Mouse (Mus musculus) cerebellum, adult (tissue): ENCODE measurements around the gene Nras.

ENCODE experiments used
- ATAC-seq: cut with Nextera tagmentation; 2 replicates; pipeline ENCODE4 v1.9.2; 2017; ENCODE audit warnings: mild to moderate bottlenecking, moderate library complexity, mixed read lengths; ENCODE audit not compliant: insufficient number of reproducible peaks, low FRiP score, low TSS enrichment

The Nras gene

DNA sequence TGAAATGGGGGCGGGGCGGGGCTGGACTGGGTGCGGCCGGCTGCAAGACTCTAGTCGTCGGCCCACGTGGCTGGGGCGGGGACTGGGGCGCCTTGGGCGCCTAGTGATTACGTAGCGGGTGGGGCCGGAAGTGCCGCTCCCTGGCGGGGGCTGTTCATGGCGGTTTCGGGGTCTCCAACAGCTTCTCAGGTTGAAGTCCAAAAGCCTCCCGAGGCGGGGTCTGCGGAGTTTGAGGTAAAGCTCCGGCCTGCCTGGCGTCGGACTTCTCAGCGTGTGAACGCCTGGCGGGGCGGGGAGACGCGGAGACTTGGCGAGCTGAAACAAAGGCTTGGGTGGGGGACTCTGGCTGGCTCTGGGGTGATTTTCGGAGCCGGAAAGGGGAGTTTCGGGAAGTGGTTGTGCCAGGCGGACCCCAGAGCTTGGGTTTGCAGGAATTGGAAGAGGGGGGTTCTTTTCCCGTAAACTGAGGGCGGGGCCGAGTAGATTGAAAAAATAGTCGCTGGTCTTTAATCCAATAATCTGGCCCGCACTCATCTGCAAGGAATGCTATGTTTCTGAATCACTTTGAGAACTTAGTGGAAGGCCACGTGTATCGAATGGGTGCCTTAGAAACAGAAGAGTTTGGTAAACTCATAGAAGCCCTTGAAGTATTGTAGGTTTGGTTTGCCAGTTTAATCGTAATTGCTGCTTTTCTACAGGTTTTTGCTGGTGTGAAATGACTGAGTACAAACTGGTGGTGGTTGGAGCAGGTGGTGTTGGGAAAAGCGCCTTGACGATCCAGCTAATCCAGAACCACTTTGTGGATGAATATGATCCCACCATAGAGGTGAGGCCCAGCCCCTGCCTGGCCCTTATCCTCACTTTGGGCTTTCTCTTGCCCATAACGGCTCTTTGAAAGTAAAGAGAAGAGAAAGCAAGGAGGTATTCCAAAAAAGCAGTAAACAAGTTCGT, at the start of gene Nras:
Gene Nras, plus strand, starts transcription at position 79 of the 951 bp plus-strand sequence.
- ATAC-seq = peak; percentile 76

DNA sequence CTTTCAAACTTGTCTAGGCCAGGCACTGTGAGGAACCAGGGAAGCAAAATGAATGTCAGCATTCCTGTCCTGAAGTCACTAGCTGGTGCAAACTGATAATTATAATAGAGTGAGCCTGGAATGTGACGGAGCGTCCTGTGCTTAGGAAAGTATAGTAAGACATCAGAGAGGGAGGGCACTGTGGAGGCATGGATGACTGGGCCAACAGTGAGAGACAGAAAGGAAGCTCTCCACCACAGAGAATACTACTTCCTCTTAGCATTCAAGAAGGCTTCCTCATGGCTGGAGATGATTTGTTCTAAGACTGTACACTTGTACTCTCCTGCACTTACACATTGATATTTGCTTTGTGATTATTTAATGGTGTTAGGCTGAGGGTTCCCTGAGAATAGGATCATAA, 40.7 kb upstream of the Nras start:
- ATAC-seq = no peak

GRCm38 (mm10) chr3:103019462-103019861, 38.6 kb upstream of the Nras start:
- ATAC-seq = no peak

DNA sequence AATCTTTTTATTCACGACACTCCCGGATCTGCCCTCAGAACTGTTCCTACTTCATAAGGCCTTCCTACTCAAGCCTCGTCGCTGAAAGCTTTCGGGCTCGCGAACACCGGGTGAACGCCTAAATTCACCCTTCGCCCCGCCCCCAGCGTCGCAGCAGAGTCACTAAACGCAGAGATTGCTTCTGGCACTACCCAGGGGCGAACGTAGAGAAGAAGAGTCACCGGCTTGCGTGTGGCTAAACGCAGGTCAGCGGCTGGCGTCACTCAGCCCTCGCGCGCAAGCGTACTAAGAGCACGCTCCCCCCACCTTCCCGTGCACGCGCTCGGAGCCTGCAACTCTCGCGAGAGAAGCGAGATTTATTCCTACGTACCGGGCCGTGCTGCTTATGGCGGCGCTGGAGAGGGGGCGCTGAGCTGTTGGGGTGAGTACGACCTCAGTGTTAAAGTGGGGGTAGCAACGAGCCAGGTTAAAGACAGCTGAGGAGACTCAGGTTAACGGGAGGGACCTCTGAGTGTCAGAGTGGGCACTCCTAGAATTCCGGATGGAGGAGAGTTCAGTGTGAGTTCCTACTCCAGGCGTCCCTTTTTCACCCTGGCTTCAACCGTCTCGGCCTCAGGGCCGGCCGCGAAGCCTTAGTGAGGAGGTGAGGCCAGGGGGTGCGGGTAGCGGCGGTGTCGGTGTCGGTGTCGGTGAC, 37.7 kb upstream of the Nras start, which contains the start of gene Csde1:
Gene Csde1, plus strand, starts transcription at position 178 of the 694 bp plus-strand sequence.
- ATAC-seq = peak; percentile 96

GRCm38 (mm10) chr3:103020943-103021638, 37.0 kb upstream of the Nras start:
- peak; percentile 84 for ATAC-seq

DNA sequence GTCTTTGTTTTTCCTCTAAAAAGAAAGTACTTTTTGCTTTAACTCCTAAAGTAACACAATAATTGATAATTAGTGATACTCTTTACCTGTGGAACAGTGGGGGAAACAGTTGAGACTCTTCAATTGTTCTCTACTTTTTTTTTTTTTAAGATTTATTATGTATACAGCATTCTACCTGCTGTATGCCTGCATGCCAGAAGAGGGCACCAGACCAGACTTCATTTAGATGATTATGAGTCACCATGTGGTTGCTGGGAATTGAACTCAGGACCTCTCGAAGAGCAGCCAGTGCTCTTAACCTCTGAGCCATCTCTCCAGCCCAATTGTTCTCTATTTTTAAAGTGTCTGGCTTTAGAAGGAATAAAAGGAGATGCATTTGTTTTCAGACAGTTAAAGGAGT, 31.9 kb upstream of the Nras start:
- ATAC-seq = no peak

DNA sequence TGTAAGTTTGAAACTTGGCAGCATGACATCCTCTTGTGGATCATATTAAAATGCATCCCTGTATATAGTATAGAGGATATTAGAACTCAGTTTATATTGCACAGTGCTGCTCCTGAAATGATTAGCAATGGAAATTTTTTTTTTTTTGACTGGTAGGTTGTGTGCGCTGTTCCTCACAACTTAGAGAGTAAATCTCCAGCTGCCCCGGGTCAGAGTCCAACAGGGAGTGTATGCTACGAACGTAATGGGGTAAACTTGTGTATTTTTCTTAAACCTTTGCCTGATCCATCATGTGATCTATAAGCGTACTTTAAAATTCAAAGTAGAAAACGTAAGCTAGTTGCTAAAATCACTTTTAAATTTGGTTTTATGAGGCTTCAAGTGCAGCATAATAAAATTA, 17.8 kb upstream of the Nras start:
- ATAC-seq = no peak

GRCm38 (mm10) chr3:103040861-103041379, 17.2 kb upstream of the Nras start:
- ATAC-seq = no peak

DNA sequence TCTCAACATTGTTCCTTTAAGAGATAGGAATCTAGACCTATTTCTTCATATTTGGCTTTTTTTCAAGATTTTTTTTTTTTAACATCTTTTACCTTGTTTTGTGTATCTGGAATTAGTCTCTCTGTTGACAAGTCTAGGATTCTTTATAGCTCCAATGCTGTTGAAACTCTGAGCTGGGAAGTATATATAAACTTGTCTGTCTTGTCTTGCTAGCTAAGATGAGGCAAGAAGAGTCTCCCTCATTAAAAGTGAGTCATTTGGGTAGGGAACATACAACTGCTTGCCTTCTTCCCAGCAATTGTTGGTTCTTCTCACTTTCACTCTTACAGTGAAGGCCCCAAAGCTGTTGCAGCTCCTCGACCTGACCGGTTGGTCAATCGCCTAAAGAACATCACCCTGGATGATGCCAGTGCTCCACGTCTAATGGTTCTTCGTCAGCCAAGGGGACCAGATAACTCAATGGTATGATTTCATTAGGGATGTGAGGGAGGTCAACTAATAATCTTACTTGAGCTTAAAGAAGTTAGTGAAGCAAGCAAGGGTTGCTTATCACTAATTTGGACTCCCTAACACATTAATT, 2.0 kb upstream of the Nras start:
- no peak for ATAC-seq

GRCm38 (mm10) chr3:103057752-103058151, 333 bp upstream of the Nras start:
- peak; percentile 15; the same call in 1 of the 2 replicates for ATAC-seq

- no peak for ATAC-seq
Measured at GRCm38 (mm10) chr3:103066927-103067326, 8.8 kb downstream of the Nras start.

- ATAC-seq = no peak
Measured at GRCm38 (mm10) chr3:103068971-103069370, 10.9 kb downstream of the Nras start.

DNA sequence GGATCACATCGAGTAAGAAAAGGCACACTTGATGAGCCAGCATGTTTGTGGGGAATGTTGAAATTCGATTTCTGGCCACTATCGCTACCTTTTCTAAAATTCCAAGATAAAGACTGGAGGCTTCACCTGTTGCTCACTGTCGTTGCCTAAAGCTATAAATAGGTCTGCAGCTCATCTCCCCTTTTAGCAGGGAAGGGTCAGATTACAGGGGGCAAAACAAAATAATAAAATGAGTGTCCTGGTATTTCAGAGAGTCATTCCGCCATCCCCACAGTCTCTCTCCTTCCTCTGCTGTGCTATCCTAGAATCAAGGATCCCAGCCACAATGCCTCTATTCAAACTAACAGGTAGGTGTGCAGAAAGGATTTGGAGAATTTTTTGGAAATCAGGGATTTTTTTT, 15.7 kb downstream of the Nras start, which contains the start of gene Ampd1:
Gene Ampd1, plus strand, starts transcription at position 244 of the 400 bp plus-strand sequence.
- ATAC-seq = no peak

DNA sequence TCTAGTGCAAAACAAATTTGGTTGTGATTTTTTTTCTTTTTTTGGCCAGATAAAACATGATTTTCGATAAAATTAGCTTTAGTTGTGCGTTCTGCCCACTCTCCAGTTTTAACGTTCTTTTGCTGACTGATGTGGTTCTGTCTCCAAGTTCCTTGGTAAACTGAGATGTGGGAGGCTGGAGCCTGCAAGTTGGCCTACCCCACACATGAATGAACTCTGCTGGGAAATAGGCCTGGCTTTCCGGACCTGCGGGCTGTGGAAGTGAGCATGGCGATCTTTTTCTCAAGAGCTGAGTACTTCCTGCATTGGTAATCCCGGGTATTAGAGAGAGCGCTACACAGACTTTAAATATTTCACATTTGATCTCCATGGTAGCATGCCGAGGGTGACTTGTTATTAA, 17.8 kb downstream of the Nras start:
- ATAC-seq = no peak

GRCm38 (mm10) chr3:103076476-103076875, 18.4 kb downstream of the Nras start:
- no peak for ATAC-seq

- no peak for ATAC-seq
Measured at GRCm38 (mm10) chr3:103079301-103079700, 21.2 kb downstream of the Nras start.

DNA sequence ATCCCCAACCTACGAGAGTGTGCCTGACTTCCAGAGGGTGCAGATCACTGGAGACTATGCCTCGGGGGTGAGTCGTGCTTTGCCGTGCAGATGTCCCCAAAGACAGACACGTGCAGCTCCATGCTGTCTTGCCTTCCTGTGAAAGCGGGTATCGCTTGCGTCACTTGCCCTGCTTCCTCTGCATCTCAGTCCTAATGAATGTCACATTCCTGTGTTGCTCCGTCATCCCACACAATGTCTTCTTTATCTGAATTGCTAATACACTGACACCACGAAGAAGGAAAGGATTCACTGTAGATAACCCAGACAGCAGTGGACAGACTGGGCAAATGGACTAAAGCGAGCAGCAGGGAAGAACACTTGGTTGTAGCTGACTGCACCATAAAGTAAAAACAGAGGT, 23.0 kb downstream of the Nras start:
- ATAC-seq = no peak

GRCm38 (mm10) chr3:103081861-103082453, 23.9 kb downstream of the Nras start:
- ATAC-seq = no peak

- no peak for ATAC-seq
Measured at GRCm38 (mm10) chr3:103082761-103083160, 24.7 kb downstream of the Nras start.

GRCm38 (mm10) chr3:103085986-103086385, 27.9 kb downstream of the Nras start:
- ATAC-seq = no peak
